Mouse (Mus musculus) frontal cortex, adult (tissue): ENCODE measurements around the gene Tnfrsf8.

ENCODE experiments used
- ATAC-seq: cut with Nextera tagmentation; 2 replicates; pipeline ENCODE4 v1.9.2; 2017; ENCODE audit warnings: mild to moderate bottlenecking, moderate library complexity, mixed read lengths; ENCODE audit not compliant: low TSS enrichment

Gene Tnfrsf8

DNA sequence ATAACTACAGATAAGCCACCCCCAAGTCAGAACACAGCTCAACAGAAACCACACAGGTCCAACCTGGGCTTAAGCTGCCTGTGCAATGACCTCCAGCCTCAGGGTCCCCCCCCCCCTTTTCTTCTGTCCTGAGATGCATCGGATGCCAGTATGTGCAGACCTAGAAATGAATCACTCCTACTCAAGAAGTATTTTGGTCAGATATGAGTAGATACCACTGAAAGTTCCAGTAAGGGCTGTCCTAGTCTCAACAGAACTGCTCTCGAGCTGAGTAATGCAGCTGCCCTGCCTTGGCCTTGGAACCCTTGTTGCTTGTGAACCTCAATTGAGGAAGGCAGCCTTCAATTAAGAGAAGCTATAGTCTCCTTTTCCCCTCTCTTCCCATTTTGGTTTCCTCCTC is 4.1 kb downstream of the Tnfrsf8 start:
- ATAC-seq = no peak

DNA sequence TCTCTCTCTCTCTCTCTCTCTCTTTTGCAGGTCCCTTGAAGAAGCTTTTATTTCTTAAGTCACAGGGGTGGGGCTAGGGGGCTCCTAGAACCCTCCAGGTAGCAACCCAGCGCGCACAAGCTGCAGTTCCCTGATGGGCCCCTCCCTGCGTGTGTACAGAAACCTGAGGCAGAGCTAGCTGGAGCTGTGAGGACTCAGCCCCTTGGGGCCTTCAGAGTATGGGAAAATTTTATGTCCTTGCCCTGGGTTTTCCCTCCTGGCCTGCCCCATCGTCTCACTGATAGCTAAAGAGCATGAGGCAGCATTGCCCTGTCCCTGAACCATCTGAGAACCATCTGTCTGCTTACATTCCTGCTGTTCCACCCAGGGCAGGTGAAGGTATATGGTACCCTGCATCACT is 8.5 kb downstream of the Tnfrsf8 start:
- no peak for ATAC-seq

DNA sequence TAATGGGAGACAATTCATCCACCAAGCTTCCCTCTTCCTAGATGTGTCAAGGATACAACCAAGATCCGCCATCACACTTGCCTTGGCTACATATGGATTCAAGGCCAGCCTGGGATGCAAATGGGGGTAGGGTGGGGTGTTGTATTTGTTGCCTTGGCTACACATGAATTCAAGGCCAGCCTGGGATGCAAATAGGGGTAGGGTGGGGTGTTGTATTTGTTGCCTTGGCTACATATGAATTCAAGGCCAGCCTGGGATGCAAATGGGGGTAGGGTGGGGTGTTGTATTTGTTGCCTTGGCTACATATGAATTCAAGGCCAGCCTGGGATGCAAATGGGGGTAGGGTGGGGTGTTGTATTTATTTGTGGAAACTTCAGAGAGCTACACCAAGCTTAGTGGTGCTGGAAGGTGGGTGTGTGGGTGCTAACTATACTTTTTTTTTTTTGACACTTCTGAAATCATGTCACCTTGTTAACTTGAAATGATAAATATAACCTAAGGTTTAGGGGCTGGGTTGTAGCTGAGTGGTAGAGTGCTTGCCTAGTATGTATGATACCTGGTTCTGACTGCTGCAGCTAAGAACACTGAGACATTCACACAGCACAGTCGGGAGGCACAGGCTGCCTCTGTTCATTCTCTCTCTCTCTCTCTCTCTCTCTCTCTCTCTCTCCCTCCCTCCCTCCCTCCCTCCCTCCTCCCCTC is 9.2 kb downstream of the Tnfrsf8 start:
- ATAC-seq = peak; percentile 57

DNA sequence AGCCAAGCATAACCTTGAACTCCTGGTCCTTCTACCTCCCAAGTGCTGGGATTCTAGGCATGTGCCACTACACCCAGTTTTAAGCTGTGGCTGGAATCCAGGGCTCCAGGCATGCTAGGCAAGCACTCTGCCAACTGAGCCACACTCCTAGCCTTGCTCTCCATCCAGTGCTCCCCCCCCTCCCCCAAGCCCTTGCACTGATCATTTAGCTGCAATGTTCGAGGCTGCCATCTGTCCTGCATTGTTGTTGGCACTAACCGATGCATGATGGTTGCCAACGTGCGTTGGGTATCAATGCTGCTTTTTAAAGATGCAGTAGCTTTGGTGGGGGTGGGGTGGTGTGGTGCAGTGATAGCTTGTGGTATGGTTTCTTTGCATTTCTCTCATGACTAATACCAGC is 10.9 kb downstream of the Tnfrsf8 start:
- ATAC-seq = no peak

DNA sequence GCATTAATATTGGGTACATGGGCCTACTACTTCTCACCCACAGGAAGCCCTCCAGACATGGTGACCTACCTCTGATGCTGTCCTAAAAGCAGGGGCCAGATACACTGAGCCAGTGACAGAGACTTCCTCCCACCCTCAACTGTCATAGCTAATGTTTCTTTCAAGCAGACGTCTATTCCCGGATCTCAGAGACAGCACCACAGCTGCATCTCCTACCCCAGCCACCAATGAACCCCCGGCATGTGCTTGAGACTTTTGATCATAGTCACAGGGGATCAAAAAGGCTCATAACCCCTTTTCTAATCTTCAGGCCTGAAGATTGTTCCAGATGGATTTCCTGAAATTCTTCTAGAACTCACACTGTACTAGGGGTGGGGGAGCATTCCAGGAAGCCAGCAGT is 12.9 kb downstream of the Tnfrsf8 start:
- no peak for ATAC-seq

DNA sequence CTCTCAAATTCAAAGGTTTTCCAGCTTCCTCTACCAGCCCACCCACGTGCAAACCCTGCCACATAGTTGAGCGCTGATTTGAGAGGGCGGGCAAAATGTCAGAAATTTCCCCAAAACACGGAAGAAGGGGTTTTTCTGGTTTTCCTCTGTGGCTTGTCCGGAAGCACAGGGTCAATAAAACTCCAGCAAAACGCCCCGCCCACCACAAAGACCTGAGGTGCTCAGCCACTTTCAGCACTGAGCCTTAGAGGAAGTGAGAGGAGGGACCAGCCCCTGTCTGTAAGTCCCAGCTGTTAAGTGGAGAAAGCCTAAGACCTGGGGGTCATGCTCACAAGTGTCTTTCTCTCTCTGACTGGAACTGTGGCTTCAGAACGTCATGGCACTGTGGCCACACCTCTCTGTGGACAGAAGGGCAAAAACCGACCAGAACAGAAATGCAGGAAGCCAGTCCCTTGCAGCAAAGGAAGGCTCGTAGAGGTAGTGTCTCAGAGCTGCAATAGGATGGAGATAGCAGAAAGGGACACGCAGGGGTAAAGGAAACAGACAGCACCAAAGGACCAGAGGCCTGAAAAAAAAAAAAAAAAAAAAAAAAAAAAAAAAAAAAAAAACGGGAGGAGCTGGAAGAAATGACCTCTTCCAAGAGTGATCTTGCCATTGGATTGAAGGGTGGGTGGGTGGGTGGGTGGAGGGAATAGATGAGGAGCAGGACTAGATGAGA is 14.6 kb downstream of the Tnfrsf8 start:
- no peak for ATAC-seq

DNA sequence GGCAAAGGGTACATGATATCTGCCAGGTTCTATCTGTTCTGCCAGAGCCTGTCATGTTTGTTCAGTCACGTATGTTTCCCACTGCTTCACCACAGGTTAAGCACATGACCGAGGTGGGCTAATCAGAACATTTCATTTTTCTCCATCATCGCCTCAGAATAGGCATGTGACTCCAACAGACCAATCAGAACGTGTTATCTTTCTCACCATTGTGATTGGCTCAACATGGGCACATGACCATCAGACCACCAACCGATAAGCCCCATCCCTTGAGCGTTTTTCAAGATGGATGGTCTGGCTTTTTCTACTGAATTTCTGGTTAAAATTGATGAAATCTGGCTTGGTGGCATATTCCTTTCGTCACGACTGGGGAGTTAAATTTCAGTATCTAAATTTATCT is 15.6 kb downstream of the Tnfrsf8 start:
- no peak for ATAC-seq

DNA sequence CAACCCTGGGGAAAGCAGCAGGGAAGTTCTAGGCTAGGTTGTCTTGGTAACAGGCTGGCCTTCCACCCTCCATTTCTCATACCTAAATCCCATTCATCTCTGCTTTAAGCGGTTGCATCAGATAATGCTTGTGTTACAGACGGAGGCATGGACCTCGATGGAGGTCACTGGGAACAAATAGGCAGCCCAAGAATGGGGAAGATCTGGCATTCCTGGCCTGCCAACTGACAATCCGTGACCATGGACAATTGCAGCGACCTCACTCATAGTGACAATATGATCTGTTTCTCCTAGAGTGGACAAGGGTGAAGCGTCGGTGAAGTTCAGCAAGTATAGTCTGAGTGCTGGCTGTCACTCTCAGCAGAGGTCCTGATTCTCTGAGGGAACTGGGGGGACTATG is 16.1 kb downstream of the Tnfrsf8 start:
- ATAC-seq = no peak

DNA sequence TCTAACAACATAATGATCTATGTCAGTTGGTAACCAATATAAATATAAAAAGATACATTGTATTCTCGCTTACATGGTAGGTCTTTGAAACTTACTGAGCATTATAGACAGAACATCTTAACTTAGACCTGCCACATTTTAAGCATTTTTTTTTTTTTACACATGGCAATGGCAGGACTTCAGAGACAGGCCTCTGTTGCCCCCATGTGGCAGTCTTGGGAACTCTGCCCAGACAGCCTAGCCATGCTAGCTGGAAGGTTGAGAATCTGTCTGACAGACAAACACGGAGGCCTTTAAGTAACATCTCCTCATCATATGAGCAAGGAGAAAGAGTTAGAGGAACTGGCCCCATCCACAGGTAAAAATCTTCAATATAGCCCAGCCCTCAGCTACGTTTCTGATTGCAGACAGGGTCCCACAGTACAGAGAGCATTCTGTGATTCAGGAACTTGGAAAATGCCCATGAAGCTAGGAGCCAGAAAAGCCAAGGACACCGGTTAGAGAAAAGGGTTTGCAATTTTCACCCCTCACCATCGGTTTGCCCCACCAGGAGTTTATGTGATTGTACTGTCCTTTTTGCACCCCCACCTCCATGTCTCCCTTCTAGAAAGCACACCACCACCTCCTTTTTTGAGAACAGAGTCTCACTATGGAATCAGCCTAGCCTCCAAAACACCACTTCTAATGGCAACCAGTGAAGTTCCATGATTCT is 19.2 kb downstream of the Tnfrsf8 start:
- ATAC-seq = peak; percentile 84

DNA sequence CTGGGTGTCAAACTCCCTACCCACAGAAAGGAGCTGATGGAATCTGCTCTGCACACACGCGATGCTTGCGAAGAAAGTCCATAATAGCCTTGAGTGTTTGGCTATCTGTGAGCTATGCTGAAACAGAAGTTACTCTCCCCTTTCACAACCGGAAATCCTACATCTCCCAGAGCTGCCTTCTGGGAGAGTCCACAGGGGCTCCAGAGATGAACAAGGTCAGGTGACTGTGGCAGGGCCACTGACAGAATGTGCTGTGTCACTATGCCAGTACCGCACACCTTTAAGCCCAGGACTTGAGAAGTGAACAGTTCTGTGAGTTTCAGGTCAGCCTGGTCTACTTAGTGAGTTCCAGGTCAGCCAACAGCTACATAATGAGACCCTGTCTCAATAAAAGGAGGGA is 20.4 kb downstream of the Tnfrsf8 start:
- no peak for ATAC-seq

DNA sequence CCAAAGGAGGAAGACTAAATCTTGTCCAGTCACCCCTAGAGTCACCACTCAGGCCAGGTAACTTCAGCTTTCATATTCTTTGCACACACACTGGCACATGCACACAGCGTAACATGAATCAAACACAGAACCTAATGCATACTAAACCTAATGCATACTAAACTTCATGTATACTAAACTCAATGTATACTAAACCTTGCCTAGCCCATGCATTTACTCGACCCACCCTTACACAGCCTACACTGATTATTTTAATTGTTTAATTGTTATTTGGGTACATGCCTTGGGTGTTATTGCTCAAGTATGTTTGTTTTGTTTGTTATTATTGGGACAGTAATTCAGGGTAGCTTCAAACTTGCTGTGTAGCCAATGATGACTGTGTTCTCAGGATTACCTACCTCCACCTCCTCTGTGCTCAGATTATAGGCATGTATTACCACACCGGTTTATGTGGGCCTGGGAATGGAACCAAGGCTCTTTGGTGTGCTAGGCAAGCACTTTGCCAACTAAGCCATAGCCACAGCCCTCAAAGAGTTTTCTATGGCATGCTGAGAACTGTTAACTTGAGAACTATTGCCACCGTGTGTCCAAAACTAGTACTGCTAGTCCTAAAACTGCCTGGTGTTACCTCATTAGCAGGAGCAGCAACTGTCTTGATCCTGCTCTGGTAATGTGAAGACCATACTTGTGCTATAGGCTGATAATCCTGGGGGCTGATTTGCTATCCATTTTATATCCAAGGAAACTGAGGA is 28.4 kb downstream of the Tnfrsf8 start:
- peak; percentile 88 for ATAC-seq

DNA sequence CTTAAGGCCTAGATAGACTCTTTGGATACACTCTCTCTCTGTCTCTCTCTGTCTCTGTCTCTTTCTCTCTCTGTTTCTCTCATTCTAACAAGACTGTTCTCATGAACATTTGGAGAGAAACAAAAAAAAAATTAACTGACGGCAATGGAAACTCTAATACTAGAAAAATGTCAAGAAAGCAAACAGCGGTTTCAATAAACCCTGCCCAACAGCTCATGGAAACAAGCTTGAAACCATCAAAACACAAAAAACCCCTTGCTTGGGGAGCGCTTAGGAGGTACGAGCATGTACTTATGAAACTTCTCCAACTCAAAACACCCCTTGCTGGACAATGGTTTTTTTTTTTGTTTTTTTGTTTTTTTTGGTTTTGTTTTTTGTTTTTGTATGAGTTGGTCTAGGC is 30.3 kb downstream of the Tnfrsf8 start:
- no peak for ATAC-seq

DNA sequence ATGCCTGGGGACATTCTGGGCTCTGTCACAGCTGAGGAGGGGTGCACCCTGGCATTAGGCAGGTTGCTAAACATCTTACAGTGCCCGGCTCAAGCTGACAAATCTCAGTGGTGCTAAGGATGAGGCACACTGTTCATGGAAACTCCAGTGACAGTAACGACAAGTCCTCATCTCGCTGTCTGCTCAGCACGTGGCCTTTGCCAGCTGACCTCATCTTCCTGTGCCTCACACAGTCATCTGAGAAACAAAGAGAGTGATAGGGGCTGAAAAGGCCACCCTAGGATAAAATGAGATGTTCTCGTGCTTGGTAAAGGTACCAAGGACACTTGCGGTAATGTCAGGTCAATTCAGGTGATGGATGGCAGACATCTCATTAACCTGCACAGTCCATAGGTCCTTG is 31.5 kb downstream of the Tnfrsf8 start:
- ATAC-seq = no peak

DNA sequence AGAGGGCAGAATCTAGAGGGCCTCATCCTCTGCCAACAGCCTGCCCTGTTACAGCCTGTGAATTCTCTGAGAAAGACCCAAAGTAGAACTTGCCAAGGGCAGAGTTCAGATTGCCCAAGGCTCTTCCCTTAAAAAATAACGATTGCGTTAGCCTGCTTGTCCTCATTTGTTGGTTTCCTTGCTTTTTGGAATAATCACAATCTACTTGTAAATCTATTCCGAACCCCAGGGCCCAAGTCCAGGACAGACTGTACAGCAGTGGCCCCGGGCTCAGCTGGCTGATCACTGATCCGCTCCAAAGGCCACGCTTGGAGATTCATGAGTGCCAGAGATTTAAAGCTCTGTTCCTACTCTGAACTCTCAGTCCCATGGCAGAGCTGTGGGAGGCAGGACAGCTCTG is 34.0 kb downstream of the Tnfrsf8 start:
- ATAC-seq = no peak

DNA sequence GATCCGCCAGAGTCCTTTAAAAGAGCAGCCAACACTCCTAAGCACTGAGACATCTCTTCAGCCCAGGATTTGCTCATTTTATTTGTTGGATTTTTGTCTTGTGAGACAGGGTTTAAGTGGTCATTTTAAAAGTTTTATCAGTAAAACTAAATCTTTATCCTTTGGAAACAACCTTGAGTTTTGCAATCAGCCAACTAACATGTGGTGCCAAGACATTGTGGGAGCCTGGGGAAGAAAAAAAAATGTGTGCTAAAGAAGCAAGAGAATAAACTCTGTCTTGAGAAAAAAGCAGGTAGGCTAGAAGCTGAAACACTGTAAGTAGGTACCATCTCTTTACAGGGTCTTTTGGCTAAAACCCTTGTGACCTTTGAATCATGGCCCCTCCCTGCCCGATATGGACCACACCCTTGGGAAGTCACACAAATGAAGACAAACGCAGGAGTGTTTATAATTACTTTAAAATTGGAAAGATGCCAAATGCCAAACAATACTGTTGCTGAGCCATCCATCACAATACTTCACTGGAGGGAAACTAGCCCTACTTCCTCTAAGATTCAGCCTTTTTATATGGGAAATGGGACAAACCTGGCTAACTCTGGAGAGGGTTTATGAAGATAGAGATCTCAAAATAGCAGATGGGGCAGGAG is 36.1 kb downstream of the Tnfrsf8 start:
- ATAC-seq = no peak

DNA sequence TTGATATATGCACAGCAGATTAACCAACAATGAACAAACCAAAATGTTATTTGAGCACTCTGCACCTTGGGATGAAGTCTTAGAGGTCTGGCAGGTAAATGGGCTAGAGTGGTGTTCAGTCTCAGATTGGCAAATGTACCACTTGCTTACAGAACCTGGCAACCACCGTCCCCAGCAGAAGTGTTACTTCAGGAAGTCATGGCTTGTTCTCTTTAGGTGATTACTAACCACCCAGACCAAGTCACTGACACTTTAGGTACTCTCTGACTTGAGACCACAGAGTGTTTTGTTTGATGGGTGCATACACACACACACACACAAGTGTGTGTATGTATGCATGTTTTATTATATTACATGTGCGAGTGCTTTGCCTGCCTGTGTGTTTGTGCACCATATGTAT is 36.7 kb downstream of the Tnfrsf8 start:
- no peak for ATAC-seq

DNA sequence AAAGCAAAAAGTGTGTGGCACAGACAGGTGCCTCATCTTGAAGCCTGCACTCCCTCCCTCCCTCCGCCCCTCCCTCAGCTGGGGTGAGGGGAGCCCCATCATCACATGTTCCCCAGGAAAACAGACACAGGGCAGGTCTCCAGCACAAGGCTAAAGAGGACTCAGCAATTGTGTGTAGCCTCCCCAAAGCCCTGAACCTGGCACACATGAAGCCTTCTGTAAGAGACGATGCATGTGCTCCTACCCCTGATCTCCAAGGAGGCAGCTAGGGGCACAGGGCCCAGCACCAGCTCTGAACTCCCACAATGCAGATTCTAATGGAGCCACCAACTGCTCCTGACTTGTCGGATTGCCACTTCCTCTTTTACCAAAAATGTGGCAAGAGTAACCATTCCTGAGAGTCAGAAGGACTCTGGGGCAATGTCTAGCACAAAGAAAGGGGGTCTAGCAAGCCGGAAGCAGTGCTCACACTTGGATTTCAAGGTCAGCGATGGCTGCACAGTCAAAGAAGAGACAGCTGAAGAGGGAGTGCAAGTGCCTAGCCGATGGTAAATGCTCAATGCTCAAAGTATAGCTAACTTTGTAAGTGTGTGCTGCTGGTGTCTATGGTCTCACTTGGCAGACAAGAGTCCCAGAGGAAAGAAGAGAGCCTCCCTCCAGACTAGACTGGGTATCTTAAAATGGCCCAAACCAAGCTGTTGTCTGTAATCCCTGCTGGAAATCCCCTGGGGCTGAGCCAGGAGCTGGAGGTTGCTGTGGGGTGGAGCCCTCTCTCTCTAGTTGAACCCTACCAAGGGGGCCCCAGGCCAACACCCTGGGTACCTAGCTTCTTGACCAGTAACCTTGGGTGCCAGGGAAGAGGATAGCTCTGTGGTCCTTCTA is 38.4 kb downstream of the Tnfrsf8 start:
- ATAC-seq = no peak

DNA sequence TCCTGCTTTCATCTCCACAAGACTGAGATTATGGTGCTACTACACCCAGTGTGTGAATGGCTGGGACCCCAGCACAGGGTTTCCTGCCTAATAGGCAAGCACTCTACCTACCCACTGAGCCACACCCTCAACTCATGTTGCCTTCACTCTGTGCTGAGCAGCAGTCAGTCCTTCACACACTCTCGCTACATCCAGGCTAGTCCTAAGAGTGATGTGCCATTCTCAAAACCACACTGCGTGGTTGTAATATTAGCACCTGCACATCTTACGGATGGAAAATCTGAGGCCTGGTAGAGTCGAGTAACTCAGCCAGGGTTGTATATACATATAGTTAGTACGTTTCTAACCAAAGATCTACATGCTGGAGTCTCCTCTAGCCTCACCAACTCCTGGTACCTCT is 40.1 kb downstream of the Tnfrsf8 start:
- ATAC-seq = no peak

DNA sequence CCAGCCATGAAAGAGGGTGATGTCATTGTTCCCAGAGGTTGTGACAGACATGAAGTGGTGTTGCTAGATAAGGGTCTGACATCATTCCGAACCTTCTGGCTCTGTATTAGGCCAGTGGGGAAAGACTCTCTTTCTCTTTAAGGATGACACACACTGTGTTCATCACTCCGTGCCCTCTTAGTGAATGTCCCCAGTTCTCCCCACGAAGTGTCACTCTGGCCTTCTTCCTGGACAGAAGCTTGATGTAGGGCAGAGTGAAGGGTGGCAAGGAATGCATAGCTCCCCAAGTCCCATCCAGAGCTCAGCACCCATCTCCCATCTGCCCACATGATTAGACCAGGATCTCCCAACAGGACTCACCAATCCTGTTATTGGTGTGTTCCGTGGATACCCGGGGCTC is 41.0 kb downstream of the Tnfrsf8 start:
- ATAC-seq = no peak

DNA sequence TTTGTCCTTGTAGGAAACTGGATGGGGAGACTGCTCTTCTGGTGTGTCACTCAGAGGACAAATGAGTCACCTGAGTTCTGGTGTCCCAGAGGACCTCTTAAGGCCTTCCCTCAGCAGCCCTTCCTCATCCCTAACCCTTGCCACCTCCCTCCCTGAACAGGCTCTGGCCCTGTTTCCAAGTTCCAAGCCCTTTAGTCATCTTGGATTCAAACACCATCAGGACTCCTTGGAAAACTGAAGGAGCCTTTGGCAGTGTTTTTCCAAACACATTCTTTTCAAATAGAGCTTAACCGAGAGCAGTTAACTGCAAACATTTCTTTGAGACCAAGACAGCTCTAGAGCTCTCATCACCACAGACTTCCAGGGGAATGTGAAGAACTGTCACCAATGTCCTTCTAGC is 42.2 kb downstream of the Tnfrsf8 start:
- no peak for ATAC-seq

DNA sequence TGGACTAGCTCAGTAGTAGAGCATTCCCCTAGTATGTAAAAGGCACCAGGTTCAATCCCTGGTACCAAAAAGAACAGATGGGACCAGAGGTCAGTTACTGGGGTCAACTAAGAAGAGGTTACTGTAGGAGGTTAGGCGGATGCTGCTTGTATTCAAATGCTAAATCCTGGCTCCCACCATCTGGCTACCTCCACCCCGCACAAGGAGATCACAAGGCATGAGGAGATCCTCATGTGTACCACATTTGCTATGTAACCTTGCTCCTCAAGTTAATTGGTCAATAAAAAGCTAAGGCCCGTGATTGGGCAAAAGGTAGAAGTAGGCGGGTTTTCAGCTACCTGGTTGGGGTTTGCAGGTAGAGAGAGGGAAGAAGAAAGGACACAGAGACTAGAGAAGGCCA is 43.3 kb downstream of the Tnfrsf8 start:
- no peak for ATAC-seq
